Mouse (Mus musculus): ENCODE results near the gene Gal3st1. TPM values are rescaled to one million over a fixed set of nuclear protein-coding genes. Genes with fewer than 3 reads are reported as not detected.

The Gal3st1 gene
- total and polyA plus RNA-seq, 3 experiments: 0.08 TPM; not detected in 2

DNA sequence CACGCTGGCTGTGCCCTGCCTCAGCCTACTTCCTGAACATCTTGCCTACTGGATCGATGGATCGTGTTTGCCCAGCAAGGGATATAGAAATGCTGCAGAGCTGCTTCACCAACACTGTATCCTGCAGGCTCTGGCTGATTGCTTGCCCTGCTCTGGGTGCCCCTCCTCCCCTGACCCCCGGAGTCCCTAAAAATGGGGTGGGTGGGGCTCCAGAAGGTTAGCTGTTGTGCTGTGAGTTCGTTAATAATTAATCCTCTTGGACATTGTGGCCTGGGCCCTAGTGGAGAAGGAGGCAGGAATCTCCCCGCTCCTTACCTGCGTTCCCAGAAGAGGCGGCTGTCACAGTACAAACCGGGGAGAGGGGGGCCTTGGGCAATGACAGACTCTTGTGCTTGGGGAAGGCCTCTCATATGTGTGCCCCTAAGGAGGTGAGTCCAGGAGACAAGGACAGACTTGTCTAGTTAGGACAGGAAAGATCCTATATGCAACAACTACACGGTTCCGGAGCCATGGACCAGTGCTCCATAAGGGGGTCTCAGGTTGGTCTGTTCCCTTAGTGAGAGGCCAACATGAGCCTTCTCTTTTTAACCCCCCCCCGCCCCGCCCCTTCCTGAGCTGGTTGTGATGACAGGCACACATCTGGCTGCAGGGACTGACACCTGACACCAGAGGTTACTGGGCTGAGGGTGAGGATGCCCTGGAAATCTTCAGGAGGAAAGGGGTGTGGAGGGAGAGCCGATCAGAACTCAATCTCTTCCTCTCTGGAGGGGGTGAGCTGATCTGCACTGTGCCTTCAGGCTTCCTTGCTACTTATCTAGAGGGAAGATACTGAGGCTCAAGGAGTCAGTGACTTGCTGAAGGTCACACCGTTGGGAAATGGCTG, 668 bp downstream of the Gal3st1 start:
- no peaks in the 10 kb centered on the region for H3K27me3 ChIP-seq (replicated peaks)
- in situ Hi-C loops (cut with MboI; ENCODE audit: low pct_ligation_motif_present, low pct_unique_long_range_greater_than_20kb, low sequenced_read_pairs): no loop called here
- dilution Hi-C loops (cut with MboI; ENCODE audit: extremely low pct_ligation_motif_present, extremely low pct_unique_long_range_greater_than_20kb, low sequenced_read_pairs): no loop called here
- no peaks in the 10 kb centered on the region for H3K4me1 ChIP-seq (ENCODE audit: control insufficient read depth in 1 of 2, insufficient read depth in 2 of 2)
- H3K9me3 ChIP-seq (replicated peaks; ENCODE audit: low read length): peaks cover 15% of the 10 kb centered on the region
- no peak overlapping the region for H3K4me2 ChIP-seq (ENCODE audit: insufficient read depth, low read depth, poor library complexity, severe bottlenecking)
- TF ChIP-seq CTCF (conservative IDR thresholded peaks at IDR 0.05 in 1 of 2, IDR thresholded peaks at IDR 0.05 in 1 of 2; ENCODE audit: low read depth in 2 of 2, low read length in 2 of 2): no peak
- TF ChIP-seq RCOR1 (conservative IDR thresholded peaks at IDR 0.05; ENCODE audit: low read depth, low read length): no peak
- TF ChIP-seq MEF2A (IDR thresholded peaks at IDR 0.05; ENCODE audit: borderline replicate concordance, low read depth, low read length): no peak
- TF ChIP-seq JUN (IDR thresholded peaks at IDR 0.05; ENCODE audit: insufficient read depth, low read depth, low read length): no peak
- TF ChIP-seq SMC3 (IDR thresholded peaks at IDR 0.05; ENCODE audit: low read depth, low read length): no peak
- TF ChIP-seq USF2 (conservative IDR thresholded peaks at IDR 0.05; ENCODE audit: low read depth, low read length): no peak
- no peak for TF ChIP-seq BHLHE40 (IDR thresholded peaks at IDR 0.05; ENCODE audit: low read depth, low read length)
- no peak for TF ChIP-seq USF1 (IDR thresholded peaks at IDR 0.05; ENCODE audit: low read depth, low read length)
- no peak for TF ChIP-seq SIN3A (IDR thresholded peaks at IDR 0.05; ENCODE audit: low read length)
- no peak overlapping the region for H3K9ac ChIP-seq (ENCODE audit: insufficient read depth, low read depth)
- H3K27ac ChIP-seq (ENCODE audit: insufficient read depth, low read depth): no peak overlapping the region
- H3K79me2 ChIP-seq (replicated peaks; ENCODE audit: control insufficient read depth, extremely low read depth, insufficient read depth, poor library complexity, severe bottlenecking): no peaks in the 10 kb centered on the region
- H3K36me3 ChIP-seq (replicated peaks in 1 of 2; ENCODE audit: control insufficient read depth in 1 of 2, insufficient read depth in 1 of 2, low read length in 1 of 2): peaks cover 4 to 39% of the 10 kb centered on the region in 2 experiments
- no peak overlapping the region for H3K4me3 ChIP-seq (replicated peaks in 1 of 3; ENCODE audit: low read depth in 2 of 3, low read length in 2 of 3, poor library complexity in 1 of 3)
- no peak for DNase-seq (ENCODE audit: extremely low read depth)

DNA sequence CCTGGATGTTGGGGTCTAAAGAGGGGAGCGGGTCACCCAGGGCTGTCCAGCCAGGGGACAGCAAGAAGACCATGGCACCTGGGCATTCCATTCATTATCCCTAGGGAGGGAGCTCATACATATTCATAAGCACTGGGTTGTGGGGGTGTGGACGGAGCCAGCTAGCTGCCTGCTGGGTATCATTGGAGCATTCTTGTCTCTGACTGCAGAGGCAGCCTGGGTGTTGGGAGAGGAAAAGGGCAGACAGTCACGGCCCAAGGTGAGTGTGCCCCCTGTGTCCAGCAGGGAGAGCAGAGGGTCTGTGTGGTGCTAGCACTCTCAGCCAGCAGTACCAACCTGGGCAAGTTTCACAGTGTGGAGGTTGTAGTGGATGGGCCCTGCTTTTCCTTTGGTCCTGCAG, 6.3 kb downstream of the Gal3st1 start:
- TF ChIP-seq BHLHE40 (IDR thresholded peaks at IDR 0.05; ENCODE audit: low read depth, low read length): no peak
- TF ChIP-seq TBP (conservative IDR thresholded peaks at IDR 0.05; ENCODE audit: low read depth, low read length): no peak
- TF ChIP-seq ETS1 (conservative IDR thresholded peaks at IDR 0.05; ENCODE audit: low read depth, low read length): no peak
- TF ChIP-seq CHD1 (IDR thresholded peaks at IDR 0.05; ENCODE audit: low read depth, low read length): no peak
- no peak for TF ChIP-seq E2F4 (IDR thresholded peaks at IDR 0.05; ENCODE audit: insufficient replicate concordance, low read depth, low read length)
- TF ChIP-seq POLR2AphosphoS2 (IDR thresholded peaks at IDR 0.05; ENCODE audit: low read depth, low read length): no peak
- no peak for TF ChIP-seq NRF1 (IDR thresholded peaks at IDR 0.05; ENCODE audit: low read depth, low read length)
- TF ChIP-seq EP300 (IDR thresholded peaks at IDR 0.05; ENCODE audit: low read length): no peak
- TF ChIP-seq ELF1 (IDR thresholded peaks at IDR 0.05; ENCODE audit: low read depth, low read length): no peak
- no peak for TF ChIP-seq MXI1 (IDR thresholded peaks at IDR 0.05; ENCODE audit: low read depth, low read length)
- TF ChIP-seq MEF2A (IDR thresholded peaks at IDR 0.05; ENCODE audit: borderline replicate concordance, low read depth, low read length): no peak
- TF ChIP-seq CTCF (conservative IDR thresholded peaks at IDR 0.05 in 1 of 2, IDR thresholded peaks at IDR 0.05 in 1 of 2; ENCODE audit: low read depth in 2 of 2, low read length in 2 of 2): no peak
- TF ChIP-seq HCFC1 (IDR thresholded peaks at IDR 0.05; ENCODE audit: low read depth, low read length): no peak
- TF ChIP-seq MAX (IDR thresholded peaks at IDR 0.05; ENCODE audit: low read length): no peak
- no peak for TF ChIP-seq POLR2A (IDR thresholded peaks at IDR 0.05; ENCODE audit: low read depth, low read length)
- TF ChIP-seq UBTF (IDR thresholded peaks at IDR 0.05; ENCODE audit: low read depth, low read length): no peak
- no peak for TF ChIP-seq USF1 (IDR thresholded peaks at IDR 0.05; ENCODE audit: low read depth, low read length)
- no peak for TF ChIP-seq JUND (conservative IDR thresholded peaks at IDR 0.05; ENCODE audit: low read depth, low read length)
- Histone ChIP-seq H3K4me3 (replicated peaks in 1 of 3; ENCODE audit: low read depth in 2 of 3, low read length in 2 of 3, poor library complexity in 1 of 3) (no peak overlapping the region), H3K4me2 (ENCODE audit: insufficient read depth, low read depth, poor library complexity, severe bottlenecking) (no peak overlapping the region), H3K27ac (ENCODE audit: insufficient read depth, low read depth) (no peak overlapping the region), H3K9ac (ENCODE audit: insufficient read depth, low read depth) (no peak overlapping the region), H3K36me3 (replicated peaks in 1 of 2; ENCODE audit: control insufficient read depth in 1 of 2, insufficient read depth in 1 of 2, low read length in 1 of 2) (no peaks in the 10 kb centered on the region), H3K79me2 (replicated peaks; ENCODE audit: control insufficient read depth, extremely low read depth, insufficient read depth, poor library complexity, severe bottlenecking) (no peaks in the 10 kb centered on the region), H3K4me1 (ENCODE audit: control insufficient read depth in 1 of 2, insufficient read depth in 2 of 2) (peaks cover 2 to 9% of the 10 kb centered on the region in 2 experiments; a peak in 3 of 4 replicates), H3K9me3 (replicated peaks; ENCODE audit: low read length) (no peaks in the 10 kb centered on the region), H3K27me3 (replicated peaks) (peaks cover 2% of the 10 kb centered on the region)
- dilution Hi-C loops (cut with MboI; ENCODE audit: extremely low pct_ligation_motif_present, extremely low pct_unique_long_range_greater_than_20kb, low sequenced_read_pairs): no loop called here
- in situ Hi-C loops (cut with MboI; ENCODE audit: low pct_ligation_motif_present, low pct_unique_long_range_greater_than_20kb, low sequenced_read_pairs): no loop called here
- DNase-seq (ENCODE audit: extremely low read depth): no peak
